ENCODE assay signal across 20 mouse cellular contexts in the genomic region with DNA sequence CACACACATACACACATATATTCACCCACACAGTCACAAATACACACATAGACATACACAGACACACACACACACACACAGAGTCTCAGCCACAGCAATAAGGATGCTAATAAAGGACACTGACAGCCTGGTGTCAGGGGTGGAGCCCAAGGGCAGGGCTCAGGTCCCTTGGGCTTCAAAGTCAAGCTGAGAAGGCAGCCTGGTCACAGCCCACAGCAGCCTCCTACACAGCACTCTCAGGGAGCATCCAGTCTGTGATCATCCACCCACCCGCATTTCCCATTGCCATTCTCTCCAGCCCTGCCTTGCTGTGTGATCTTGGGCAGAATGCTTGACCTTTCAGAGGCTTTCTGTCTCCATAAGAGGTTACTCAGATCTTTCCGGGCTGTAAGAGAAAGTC. TPM values are rescaled to one million over a fixed set of nuclear protein-coding genes. Genes with fewer than 3 reads are reported as not detected.
DNase-seq lines count a peak whose midpoint lies in the region; ATAC-seq and TF ChIP-seq lines count a peak whose summit lies in the region.
"Had no signal": no experiment of that assay in that cellular context is flagged by ENCODE, and none has a peak within 500 bp of the region (broad histone marks: within the 10 kb centered on the region; RNA-seq: fewer than 3 reads in every experiment).

No protein-coding gene starts in this region.

- no peaks in the 10 kb centered on the region for H3K9me3 ChIP-seq in limb, embryonic 12.5 days
- no peaks in the 10 kb centered on the region for H3K9me3 ChIP-seq in limb, embryonic 10.5 days (replicated peaks)
- H3K9me3 ChIP-seq: liver, embryonic 12.5 days; lung, embryonic 15.5 days; midbrain, embryonic 15.5 days had no signal

- H3K4me3 ChIP-seq in limb, embryonic 12.5 days (replicated peaks): no peak overlapping the region
- H3K4me3 ChIP-seq in limb, embryonic 10.5 days: no peak overlapping the region
- H3K4me3 ChIP-seq in spleen, adult 2 months (ENCODE audit: extremely low read depth, insufficient read depth, insufficient read length): no peak overlapping the region
- H3K4me3 ChIP-seq: layer of hippocampus, adult 2 months; liver, embryonic 12.5 days; lung, embryonic 15.5 days; midbrain, embryonic 15.5 days had no signal

- H3K9ac ChIP-seq in limb, embryonic 12.5 days (replicated peaks): peak overlapping the region; percentile 14; the same call in 1 of the 2 replicates
- H3K9ac ChIP-seq: liver, embryonic 12.5 days; lung, embryonic 15.5 days had no signal

- H3K4me2 ChIP-seq in limb, embryonic 12.5 days: no peak overlapping the region
- H3K4me2 ChIP-seq: liver, embryonic 12.5 days; lung, embryonic 15.5 days; midbrain, embryonic 15.5 days had no signal

- H3K27ac ChIP-seq in limb, embryonic 12.5 days: no peak overlapping the region
- H3K27ac ChIP-seq in limb, embryonic 10.5 days: no peak overlapping the region
- H3K27ac ChIP-seq in spleen, adult 2 months (ENCODE audit: insufficient read depth, low read length): peak overlapping the region; percentile 21
- H3K27ac ChIP-seq: liver, embryonic 12.5 days; lung, embryonic 15.5 days; midbrain, embryonic 15.5 days had no signal

- TF ChIP-seq CTCF in spleen, adult 2 months (IDR thresholded peaks at IDR 0.05; ENCODE audit: extremely low read depth, insufficient read depth, insufficient read length, insufficient replicate concordance): no peak

- DNase-seq in CD4-positive, CD25-positive, alpha-beta regulatory T cell, adult 2 months (ENCODE audit: low read depth, low spot score): peak; percentile 23
- no peak for DNase-seq in limb, embryonic 10.5 days (ENCODE audit: low spot score)
- peak in 1 of 2 experiments; percentile 52 for DNase-seq in spleen, adult 2 months (ENCODE audit: low read depth in 1 of 2, low spot score in 2 of 2)
- DNase-seq in spleen, adult 12 weeks (ENCODE audit: low spot score): no peak
- DNase-seq in right cerebral cortex, postnatal 25 days: no peak
- DNase-seq: cerebellum, adult 9-11 months; gastrocnemius, postnatal 10 days; heart, adult 18-20 months; kidney, adult 8-10 months; left cerebral cortex, postnatal 4 days; right cerebral cortex, postnatal 14 days; thymus, postnatal 4 days had no signal

- peaks cover 17% of the 10 kb centered on the region for H3K4me1 ChIP-seq in limb, embryonic 12.5 days (replicated peaks)
- H3K4me1 ChIP-seq in limb, embryonic 10.5 days: peaks cover 16% of the 10 kb centered on the region
- H3K4me1 ChIP-seq in spleen, adult 2 months (ENCODE audit: control insufficient read depth, insufficient read depth, insufficient read length): peaks cover 38% of the 10 kb centered on the region

- ATAC-seq in CD4-positive, CD25-positive, alpha-beta regulatory T cell, adult 4 months: no peak
- no peak for ATAC-seq in limb, embryonic 12.5 days (ENCODE audit: insufficient number of reproducible peaks, insufficient read depth, low FRiP score, low TSS enrichment, low read depth)
- peak; percentile 64 for ATAC-seq in neutrophil, adult 5-6 weeks (ENCODE audit: extremely low read depth, insufficient number of reproducible peaks, low FRiP score, poor library complexity, severe bottlenecking)
- ATAC-seq: liver, embryonic 12.5 days; midbrain, embryonic 15.5 days; Patski had no signal

- WGBS in limb, embryonic 12.5 days: 81% methylated on average over 2 of the region's 2 CpGs
- 75% methylated on average over 2 of the region's 2 CpGs for WGBS in limb, embryonic 10.5 days
- WGBS in spleen, adult 2 months: 54% methylated on average over 2 of the region's 2 CpGs

- H3K27me3 ChIP-seq in limb, embryonic 12.5 days: no peaks in the 10 kb centered on the region
- 0 out of 2 replicates have a peak, but pooled peaks cover 6% of the 10 kb centered on the region for H3K27me3 ChIP-seq in limb, embryonic 10.5 days (ENCODE audit: low read depth, poor library complexity, severe bottlenecking)
- H3K27me3 ChIP-seq in spleen, adult 2 months (ENCODE audit: control insufficient read depth, insufficient read depth, low read length): no peaks in the 10 kb centered on the region
- H3K27me3 ChIP-seq: liver, embryonic 12.5 days; lung, embryonic 15.5 days; midbrain, embryonic 15.5 days; Patski had no signal

- TF ChIP-seq POLR2A in spleen, adult 2 months (IDR thresholded peaks at IDR 0.05; ENCODE audit: low read depth, low read length): no peak

- peaks cover 3% of the 10 kb centered on the region; the same call in 1 of the 2 replicates for H3K36me3 ChIP-seq in limb, embryonic 12.5 days
- H3K36me3 ChIP-seq in limb, embryonic 10.5 days: 0 out of 2 replicates have a peak, but pooled peaks cover 2% of the 10 kb centered on the region
- H3K36me3 ChIP-seq in spleen, adult 2 months (ENCODE audit: control insufficient read depth, insufficient read depth, low read length): peaks cover 3% of the 10 kb centered on the region; the same call in 1 of the 2 replicates
- H3K36me3 ChIP-seq: lung, embryonic 15.5 days; midbrain, embryonic 15.5 days had no signal

RNA-seq across cellular contexts. Expression of gene Slc29a3, which starts 6.1 kb away (rescaled TPM):
- polyA plus RNA-seq in CD4-positive, CD25-positive, alpha-beta regulatory T cell, adult 4 months (2017; shearing (Covaris generic)): 10 to 100 TPM; 16.5 to 37.5 TPM
- 9.4 and 9.6 TPM in 2 replicates for polyA plus RNA-seq in limb, embryonic 12.5 days (2016; fragmentation: Nextera tagmentation; extraction: Ambion mirVana)
- 7.0 and 8.0 TPM in 2 replicates for polyA plus RNA-seq in limb, embryonic 10.5 days (2016; fragmentation: Nextera tagmentation; extraction: Ambion mirVana)
- 19.9 and 21.8 TPM in 2 replicates for polyA plus RNA-seq in spleen, adult 2 months (2012; rRNA removed)
- total RNA-seq in neutrophil, adult 5-6 weeks (2017): 12.0 and 12.2 TPM in 2 replicates

RNA-seq across cellular contexts. Expression of gene Cdh23, which starts 50.2 kb away (rescaled TPM):
- 1 to 10 TPM; 6.7 to 8.1 TPM for polyA plus RNA-seq in CD4-positive, CD25-positive, alpha-beta regulatory T cell, adult 4 months (2017; shearing (Covaris generic))
- 0.34 and 0.45 TPM in 2 replicates for polyA plus RNA-seq in limb, embryonic 12.5 days (2016; fragmentation: Nextera tagmentation; extraction: Ambion mirVana)
- polyA plus RNA-seq in limb, embryonic 10.5 days (2016; fragmentation: Nextera tagmentation; extraction: Ambion mirVana): 0.26 and 0.36 TPM in 2 replicates
- 2.1 and 2.7 TPM in 2 replicates for polyA plus RNA-seq in spleen, adult 2 months (2012; rRNA removed)
- 1.6 and 1.9 TPM in 2 replicates for total RNA-seq in neutrophil, adult 5-6 weeks (2017)
